Mouse (Mus musculus) cortical plate, adult 2 months (tissue): Measurements from ENCODE around the gene Hmgn1.

Experiments
- CTCF ChIP-seq: fragments of 200-500 bp; IDR thresholded peaks from 2 replicates; pipeline ENCODE4 v1.5.1; 2011; ENCODE audit warnings: mild to moderate bottlenecking, control low read depth, low read length; ENCODE audit not compliant: insufficient read depth; ENCODE audit errors: extremely low read depth
- POLR2A ChIP-seq: fragments of 200-500 bp; IDR thresholded peaks from 2 replicates; pipeline ENCODE4 v1.6.1; 2011; ENCODE audit warnings: mild to moderate bottlenecking, low read length, control low read depth; ENCODE audit not compliant: insufficient read depth; ENCODE audit errors: extremely low read depth

DNA sequence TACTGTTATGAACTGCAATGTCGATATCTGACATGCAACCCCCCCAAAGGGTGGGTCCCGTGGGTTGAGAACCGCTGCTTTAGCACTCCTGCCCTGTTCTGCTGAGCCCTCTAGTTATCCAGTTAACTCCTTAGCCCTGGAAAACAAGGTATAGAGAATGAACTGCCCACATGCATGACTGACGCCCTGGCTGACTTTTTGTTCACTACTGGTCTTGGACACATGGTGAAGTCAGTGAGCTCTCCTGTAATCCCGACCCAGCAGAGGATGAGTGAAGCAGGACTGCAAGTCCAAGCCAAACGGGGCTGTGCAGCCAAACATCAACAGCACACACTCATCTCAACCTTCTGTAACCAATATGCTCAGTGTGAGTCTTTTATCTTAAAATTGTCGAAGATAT is 47.0 kb downstream of the Hmgn1 start:
- TF ChIP-seq POLR2A (no peak), CTCF (no peak)
